Mouse (Mus musculus) myocyte (in vitro differentiated cells): ENCODE results near the gene Fam186a. TPM values are rescaled to one million over a fixed set of nuclear protein-coding genes. Genes with fewer than 3 reads are reported as not detected.
"Not testable (repeated sequence)": the region's sequence is repeated elsewhere in the genome, so short reads cannot be mapped to it uniquely, and the experiment has no call there.

Source experiments
- H3K27me3 ChIP-seq: one replicate; pipeline ENCODE4 v1.6.1; 2011; ENCODE audit not compliant: control insufficient read depth, insufficient read depth, insufficient read length
- H3K36me3 ChIP-seq: one replicate; pipeline ENCODE4 v1.6.1; 2011; ENCODE audit not compliant: control insufficient read depth, insufficient read depth
- H3K4me2 ChIP-seq: one replicate; pipeline ENCODE4 v1.6.1; 2011; ENCODE audit warnings: low read depth, control low read depth
- H3K4me3 ChIP-seq: one replicate; pipeline ENCODE4 v1.5.1; 2011; ENCODE audit warnings: mild to moderate bottlenecking, control low read depth, moderate library complexity
- H3K79me2 ChIP-seq: one replicate; pipeline ENCODE4 v1.6.1; 2011; ENCODE audit not compliant: control insufficient read depth, insufficient read depth
- H3ac ChIP-seq: one replicate; pipeline ENCODE4 v1.6.1; 2011; ENCODE audit not compliant: control insufficient read depth, insufficient read length
- CEBPB ChIP-seq: IDR thresholded peaks from 2 replicates; pipeline ENCODE4 v1.6.1; 2011; ENCODE audit warnings: mild to moderate bottlenecking, moderate library complexity; ENCODE audit not compliant: poor library complexity, insufficient read depth, severe bottlenecking
- E2F4 ChIP-seq: IDR thresholded peaks from one replicate; pipeline ENCODE4 v1.6.1; 2011; ENCODE audit warnings: mild to moderate bottlenecking, control low read depth, moderate library complexity; ENCODE audit not compliant: insufficient read depth
- MAX ChIP-seq: IDR thresholded peaks from one replicate; pipeline ENCODE4 v1.6.1; 2011; ENCODE audit warnings: low read depth, mild to moderate bottlenecking, control low read depth
- MYOD1 ChIP-seq, 3 experiments: IDR thresholded peaks; one replicate each; pipeline ENCODE4 v1.6.1; 2011; ENCODE audit warnings: control low read depth in 2 of 3, low read depth in 2 of 3, mild to moderate bottlenecking in 2 of 3, moderate library complexity in 1 of 3; ENCODE audit not compliant: insufficient read length in 2 of 3, control insufficient read depth in 1 of 3
- MYOG ChIP-seq, 3 experiments: IDR thresholded peaks; one replicate each; pipeline ENCODE4 v1.6.1; 2011; ENCODE audit warnings: control low read depth in 2 of 3, low read depth in 2 of 3, mild to moderate bottlenecking in 2 of 3; ENCODE audit not compliant: insufficient read length in 2 of 3, control insufficient read depth in 1 of 3, insufficient read depth in 1 of 3
- POLR2A ChIP-seq: IDR thresholded peaks from one replicate; pipeline ENCODE4 v1.6.1; 2011; ENCODE audit warnings: low read depth, mild to moderate bottlenecking, control low read depth, moderate library complexity; ENCODE audit not compliant: insufficient read length
- POLR2AphosphoS2 ChIP-seq: IDR thresholded peaks from one replicate; pipeline ENCODE4 v1.6.1; 2011; ENCODE audit warnings: low read depth, control low read depth; ENCODE audit not compliant: insufficient read length
- REST ChIP-seq: IDR thresholded peaks from one replicate; pipeline ENCODE4 v1.6.1; 2011; ENCODE audit warnings: mild to moderate bottlenecking, control low read depth, moderate library complexity; ENCODE audit not compliant: insufficient read depth, insufficient read length
- SRF ChIP-seq: IDR thresholded peaks from one replicate; pipeline ENCODE4 v1.6.1; 2011; ENCODE audit warnings: low read depth; ENCODE audit not compliant: control insufficient read depth, insufficient read length
- TCF12 ChIP-seq: IDR thresholded peaks from one replicate; pipeline ENCODE4 v1.6.1; 2011; ENCODE audit warnings: mild to moderate bottlenecking, control low read depth; ENCODE audit not compliant: poor library complexity, insufficient read depth, severe bottlenecking
- TCF3 ChIP-seq: IDR thresholded peaks from one replicate; pipeline ENCODE4 v1.6.1; 2011; ENCODE audit warnings: low read depth, control low read depth; ENCODE audit not compliant: insufficient read length
- USF1 ChIP-seq: IDR thresholded peaks from one replicate; pipeline ENCODE4 v1.6.1; 2011; ENCODE audit warnings: low read depth, mild to moderate bottlenecking, control low read depth, moderate library complexity
- polyA plus RNA-seq: library from polyadenylated mRNA; unstranded; fragments of >200 nt; fragmentation: generic; extraction: Trizol; gene quantifications from one replicate; pipeline ENCODE4 v1.2.1, GENCODE M21; 2012; ENCODE audit warnings: missing spikeins

Fam186a gene
- polyA plus RNA-seq, 1 experiment = 0.22 TPM

GRCm38 (mm10) chr15:99993100-99993499 lies 26.2 kb upstream of the Fam186a start:
- Histone ChIP-seq H3K27me3 (no peaks in the 10 kb centered on the region), H3K4me3 (no peak overlapping the region), H3K4me2 (no peak overlapping the region), H3K36me3 (peaks cover 98% of the 10 kb centered on the region), H3K79me2 (peaks cover 7% of the 10 kb centered on the region), H3ac (no peak overlapping the region)
- TF ChIP-seq POLR2A (no peak), MYOG (IDR thresholded peaks at IDR 0.05; ENCODE audit: control insufficient read depth in 1 of 3, insufficient read depth in 1 of 3, insufficient read length in 2 of 3, low read depth in 2 of 3) (no peak), E2F4 (no peak), MAX (no peak), USF1 (no peak)

DNA sequence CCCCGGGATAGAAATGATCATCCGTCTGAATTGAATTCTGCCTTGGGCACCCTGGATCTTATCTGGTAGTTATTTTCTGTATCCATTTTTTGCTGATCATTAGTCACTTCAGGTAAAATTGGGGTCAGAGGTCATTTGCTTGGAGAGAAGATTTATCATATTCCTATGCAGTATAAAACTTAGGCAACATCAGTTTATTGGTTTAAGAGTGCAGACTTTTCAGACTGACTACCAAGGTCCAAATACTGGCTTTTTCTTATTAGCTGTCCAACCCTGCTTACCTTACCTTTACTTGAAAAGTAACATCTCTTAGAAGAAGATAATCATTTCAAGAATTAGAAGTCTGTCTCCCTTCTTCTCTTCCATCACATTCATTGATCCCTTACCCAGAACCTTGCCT lies 12.9 kb upstream of the Fam186a start:
- no peak overlapping the region for H3K4me3 ChIP-seq
- H3K4me2 ChIP-seq = no peak overlapping the region
- no peak overlapping the region for H3ac ChIP-seq
- TF ChIP-seq TCF3 = no peak
- TF ChIP-seq REST = no peak
- no peak for TF ChIP-seq CEBPB
- no peak for TF ChIP-seq MYOD1 (IDR thresholded peaks at IDR 0.05; ENCODE audit: control insufficient read depth in 1 of 3, insufficient read length in 2 of 3, low read depth in 2 of 3)
- no peak for TF ChIP-seq MAX
- no peak for TF ChIP-seq POLR2A
- TF ChIP-seq TCF12 = no peak
- TF ChIP-seq SRF = no peak
- no peak for TF ChIP-seq E2F4
- TF ChIP-seq MYOG (IDR thresholded peaks at IDR 0.05; ENCODE audit: control insufficient read depth in 1 of 3, insufficient read depth in 1 of 3, insufficient read length in 2 of 3, low read depth in 2 of 3) = no peak
- no peak for TF ChIP-seq USF1
- TF ChIP-seq POLR2AphosphoS2 = no peak
- peaks cover 100% of the 10 kb centered on the region for H3K79me2 ChIP-seq
- H3K27me3 ChIP-seq = no peaks in the 10 kb centered on the region
- H3K36me3 ChIP-seq = no peaks in the 10 kb centered on the region

DNA sequence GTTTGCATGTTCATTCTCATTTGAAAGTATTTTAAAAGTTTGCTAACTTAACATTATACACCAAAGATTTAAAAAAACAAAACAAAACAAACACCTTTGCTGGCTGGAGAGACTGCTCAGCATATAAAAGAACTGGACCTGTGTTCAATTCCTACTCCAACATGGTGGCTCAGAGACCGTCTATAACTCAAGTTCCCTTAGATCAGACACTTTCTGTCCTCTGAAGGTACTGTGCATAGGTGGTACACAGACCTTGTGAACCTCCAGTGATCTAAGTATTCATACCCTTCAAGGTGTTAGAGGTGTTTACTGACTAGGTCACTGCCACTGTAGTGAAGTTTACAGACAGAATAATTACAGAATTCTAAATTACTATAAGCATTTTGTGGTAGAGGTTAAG lies 12.4 kb upstream of the Fam186a start:
- Histone ChIP-seq H3ac (no peak overlapping the region), H3K79me2 (peaks cover 100% of the 10 kb centered on the region), H3K27me3 (no peaks in the 10 kb centered on the region), H3K4me2 (no peak overlapping the region), H3K36me3 (no peaks in the 10 kb centered on the region), H3K4me3 (no peak overlapping the region)
- no peak for TF ChIP-seq POLR2AphosphoS2
- TF ChIP-seq E2F4 = no peak
- TF ChIP-seq REST = no peak
- no peak for TF ChIP-seq SRF

- not testable (repeated sequence) for H3K4me2 ChIP-seq, H3ac ChIP-seq, H3K36me3 ChIP-seq, H3K27me3 ChIP-seq, H3K4me3 ChIP-seq
- H3K79me2 ChIP-seq = peaks cover 80% of the 10 kb centered on the region
Measured at GRCm38 (mm10) chr15:99976121-99976520, 9.3 kb upstream of the Fam186a start.

DNA sequence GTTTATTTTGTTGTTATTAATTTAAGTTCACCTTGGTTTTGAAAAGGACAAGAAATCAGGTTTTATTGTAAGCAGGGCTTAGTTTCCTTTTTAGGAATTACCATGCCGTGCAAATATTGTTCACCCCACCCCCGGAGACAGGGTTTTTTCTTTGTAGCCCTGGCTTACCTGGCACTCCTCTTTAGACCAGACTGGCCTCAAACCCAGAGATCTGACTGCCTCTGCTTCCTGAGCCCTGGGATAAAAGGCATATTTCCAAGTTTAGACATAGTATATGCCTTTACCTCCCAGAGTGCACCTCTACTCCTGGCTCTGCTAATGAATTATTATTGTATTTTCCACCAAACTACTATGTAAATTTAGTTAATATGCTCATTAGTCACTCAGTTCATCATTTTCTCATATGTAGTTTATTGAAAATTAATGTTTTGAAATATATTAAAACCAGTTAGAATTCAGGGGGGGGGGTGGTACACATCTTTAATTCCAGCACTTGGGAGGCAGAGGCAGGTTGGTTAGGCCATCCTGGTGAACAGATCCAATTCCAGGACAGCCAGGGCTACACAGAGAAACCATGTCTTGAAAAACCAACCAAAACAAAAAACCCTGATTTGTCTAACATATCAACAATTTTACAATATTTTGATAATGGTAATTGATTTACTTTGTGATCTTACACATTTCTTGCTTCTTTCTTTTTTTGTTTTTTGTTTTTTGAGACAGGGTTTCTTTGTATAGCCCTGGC lies 7.8 kb upstream of the Fam186a start:
- Histone ChIP-seq H3K4me2 (peak overlapping the region; percentile 99), H3K4me3 (peak overlapping the region; percentile 88), H3K79me2 (peaks cover 65% of the 10 kb centered on the region), H3ac (no peak overlapping the region), H3K27me3 (no peaks in the 10 kb centered on the region), H3K36me3 (no peaks in the 10 kb centered on the region)
- TF ChIP-seq POLR2A (no peak), USF1 (no peak), CEBPB (no peak), E2F4 (no peak), TCF3 (no peak), POLR2AphosphoS2 (no peak), MYOG (IDR thresholded peaks at IDR 0.05; ENCODE audit: control insufficient read depth in 1 of 3, insufficient read depth in 1 of 3, insufficient read length in 2 of 3, low read depth in 2 of 3) (no peak), MAX (no peak), MYOD1 (IDR thresholded peaks at IDR 0.05; ENCODE audit: control insufficient read depth in 1 of 3, insufficient read length in 2 of 3, low read depth in 2 of 3) (no peak), TCF12 (no peak), SRF (no peak), REST (no peak)
